Mouse (Mus musculus) thymus, adult 2 months (tissue): ENCODE data around the gene Ppp1r32.

Source experiments
- CTCF ChIP-seq: fragments of 200-500 bp; IDR thresholded peaks from 2 replicates; pipeline ENCODE4 v1.5.1; 2012; ENCODE audit warnings: mild to moderate bottlenecking, control low read depth, low read length, moderate library complexity, borderline replicate concordance; ENCODE audit not compliant: control insufficient read depth, poor library complexity, insufficient read depth; ENCODE audit errors: extremely low read depth
- POLR2A ChIP-seq: fragments of 200-500 bp; IDR thresholded peaks from 2 replicates; pipeline ENCODE4 v1.6.1; 2012; ENCODE audit warnings: mild to moderate bottlenecking, low read length, control low read depth, moderate library complexity; ENCODE audit not compliant: control insufficient read depth, poor library complexity, insufficient read depth; ENCODE audit errors: extremely low read depth

- TF ChIP-seq CTCF = no peak
- no peak for TF ChIP-seq POLR2A
These were observed 14.2 kb upstream of the Ppp1r32 start for GRCm38 (mm10) chr19:10496976-10497375.
